In genomic region chrX:137121718-137122117, GRCm38 (mm10) we compare ENCODE assay signal across 15 mouse cellular contexts. TPM values are rescaled to one million over a fixed set of nuclear protein-coding genes. Genes with fewer than 3 reads are reported as not detected.
DNase-seq lines count a peak whose midpoint lies in the region; ATAC-seq and TF ChIP-seq lines count a peak whose summit lies in the region.
"Had no signal": no experiment of that assay in that cellular context is flagged by ENCODE, and none has a peak within 500 bp of the region (broad histone marks: within the 10 kb centered on the region; RNA-seq: fewer than 3 reads in every experiment).

Gene Esx1 (minus strand): TSS chrX:137122083.

- DNase-seq in heart, postnatal 36 days: no peak
- no peak for DNase-seq in kidney, postnatal 0 days (ENCODE audit: low spot score)
- no peak for DNase-seq in testis, postnatal 10 days (ENCODE audit: low spot score)
- peak; percentile 14 for DNase-seq in testis, postnatal 14 days (ENCODE audit: low spot score)
- no peak for DNase-seq in right cerebral cortex, postnatal 36 days (ENCODE audit: low spot score in 2 of 2)
- DNase-seq: cerebellum, adult 9-11 months; lung, embryonic 14.5 days; right cerebral cortex, adult 18-20 months had no signal

- intact Hi-C loops in heart, postnatal 36 days (cut with DNase I): no loop called here

- H3K4me3 ChIP-seq in heart, embryonic 11.5 days (ENCODE audit: low read depth, low read length): 0 out of 2 replicates have a peak within 1 kb of the TSS, but pooled peaks have one; percentile 8
- H3K4me3 ChIP-seq in kidney, postnatal 0 days (replicated peaks; ENCODE audit: low read depth, low read length): no peak within 1 kb of the TSS
- H3K4me3 ChIP-seq in kidney, embryonic 16.5 days (ENCODE audit: low read length): no peak within 1 kb of the TSS
- H3K4me3 ChIP-seq in testis, adult 2 months (ENCODE audit: control insufficient read depth, low read depth, low read length): peak within 1 kb of the TSS; percentile 91

- 20% methylated on average over 20 of the region's 21 CpGs for WGBS in heart, embryonic 11.5 days (ENCODE audit: insufficient replicate concordance)
- 27% methylated on average over 19 of the region's 21 CpGs for WGBS in kidney, postnatal 0 days
- 19% methylated on average over 21 of the region's 21 CpGs for WGBS in kidney, embryonic 16.5 days

- no peaks in the 10 kb centered on the region for H3K4me1 ChIP-seq in heart, embryonic 11.5 days (ENCODE audit: control insufficient read depth, insufficient read depth, low read length)
- H3K4me1 ChIP-seq in kidney, postnatal 0 days (replicated peaks; ENCODE audit: insufficient read depth, low read length): no peaks in the 10 kb centered on the region
- 0 out of 2 replicates have a peak, but pooled peaks cover 5% of the 10 kb centered on the region for H3K4me1 ChIP-seq in kidney, embryonic 16.5 days (ENCODE audit: insufficient read depth, low read length)
- no peaks in the 10 kb centered on the region; the same call in none of the 2 replicates for H3K4me1 ChIP-seq in testis, adult 2 months (ENCODE audit: control insufficient read depth, insufficient read depth, low read length)

- ATAC-seq in heart, embryonic 11.5 days (replicated peaks; ENCODE audit: insufficient number of reproducible peaks, low FRiP score, low TSS enrichment): no peak
- ATAC-seq in kidney, postnatal 0 days (replicated peaks; ENCODE audit: low FRiP score, low read depth): no peak
- no peak for ATAC-seq in kidney, embryonic 16.5 days (ENCODE audit: low FRiP score, low TSS enrichment)
- ATAC-seq: inflammation-experienced regulatory T-cells, adult 6 months; Patski had no signal

- no peak within 1 kb of the TSS for H3K9ac ChIP-seq in heart, embryonic 11.5 days (ENCODE audit: low read depth, low read length)
- no peak within 1 kb of the TSS for H3K9ac ChIP-seq in kidney, postnatal 0 days (ENCODE audit: low read depth, low read length)
- H3K9ac ChIP-seq in kidney, embryonic 16.5 days (replicated peaks; ENCODE audit: low read length): no peak within 1 kb of the TSS
- H3K9ac ChIP-seq: lung, embryonic 14.5 days had no signal

- H3K27ac ChIP-seq in heart, embryonic 11.5 days (ENCODE audit: low read depth, low read length): no peak within 1 kb of the TSS
- no peak within 1 kb of the TSS for H3K27ac ChIP-seq in kidney, postnatal 0 days
- H3K27ac ChIP-seq in kidney, embryonic 16.5 days (ENCODE audit: low read length): no peak within 1 kb of the TSS
- H3K27ac ChIP-seq in testis, adult 2 months (ENCODE audit: control insufficient read depth, insufficient read depth, low read depth, low read length): peak within 1 kb of the TSS; percentile 86

- TF ChIP-seq CTCF in kidney, postnatal 0 days (IDR thresholded peaks at IDR 0.05; ENCODE audit: low read depth): no peak
- TF ChIP-seq CTCF in testis, adult 2 months (IDR thresholded peaks at IDR 0.05; ENCODE audit: control insufficient read depth, insufficient read depth, insufficient replicate concordance, low read depth, low read length): no peak

- TF ChIP-seq POLR2A in testis, adult 2 months (IDR thresholded peaks at IDR 0.05; ENCODE audit: control insufficient read depth, low read depth, low read length): no peak

- H3K9me3 ChIP-seq in heart, embryonic 11.5 days (replicated peaks; ENCODE audit: control insufficient read depth, low read length): no peaks in the 10 kb centered on the region
- no peaks in the 10 kb centered on the region for H3K9me3 ChIP-seq in kidney, postnatal 0 days (replicated peaks; ENCODE audit: low read length)
- no peaks in the 10 kb centered on the region for H3K9me3 ChIP-seq in kidney, embryonic 16.5 days (ENCODE audit: low read length)

- H3K36me3 ChIP-seq in heart, embryonic 11.5 days (ENCODE audit: control insufficient read depth, insufficient read depth, low read length): no peaks in the 10 kb centered on the region
- H3K36me3 ChIP-seq in kidney, postnatal 0 days (ENCODE audit: insufficient read depth, low read length): no peaks in the 10 kb centered on the region
- no peaks in the 10 kb centered on the region for H3K36me3 ChIP-seq in kidney, embryonic 16.5 days (ENCODE audit: insufficient read depth, low read length)
- no peaks in the 10 kb centered on the region for H3K36me3 ChIP-seq in testis, adult 2 months (ENCODE audit: control insufficient read depth, insufficient read depth, low read length)

- peaks cover 61% of the 10 kb centered on the region for H3K27me3 ChIP-seq in heart, embryonic 11.5 days (ENCODE audit: control insufficient read depth, insufficient read depth, low read length)
- H3K27me3 ChIP-seq in kidney, postnatal 0 days (ENCODE audit: insufficient read depth, low read length): peaks cover 34% of the 10 kb centered on the region
- peaks cover 78% of the 10 kb centered on the region for H3K27me3 ChIP-seq in kidney, embryonic 16.5 days (ENCODE audit: insufficient read depth, low read length)
- no peaks in the 10 kb centered on the region for H3K27me3 ChIP-seq in testis, adult 2 months (ENCODE audit: control insufficient read depth, insufficient read depth, low read length)

- no peak within 1 kb of the TSS; the same call in 1 of the 2 replicates for H3K4me2 ChIP-seq in heart, embryonic 11.5 days
- H3K4me2 ChIP-seq in kidney, postnatal 0 days (ENCODE audit: low read length): peak within 1 kb of the TSS; percentile 21; the same call in 1 of the 2 replicates
- no peak within 1 kb of the TSS for H3K4me2 ChIP-seq in kidney, embryonic 16.5 days (replicated peaks; ENCODE audit: low read depth, low read length)
- H3K4me2 ChIP-seq: lung, embryonic 14.5 days had no signal

RNA-seq across cellular contexts. Expression of gene Esx1, which starts in this region (rescaled TPM):
- not detected in 2 replicates for polyA plus RNA-seq in heart, embryonic 11.5 days (2014; fragmentation: Nextera tagmentation; extraction: Ambion mirVana)
- not detected for total RNA-seq in heart, postnatal 36 days (2021)
- not detected in 2 replicates for polyA plus RNA-seq in kidney, postnatal 0 days (2015; fragmentation: Nextera tagmentation; extraction: Ambion mirVana)
- not detected in 2 replicates for polyA plus RNA-seq in kidney, embryonic 16.5 days (2015; fragmentation: Nextera tagmentation; extraction: Ambion mirVana)
- polyA plus RNA-seq in testis, adult 2 months (2012; rRNA removed): 16.9 and 18.4 TPM in 2 replicates
- total RNA-seq: adrenal gland, postnatal 4 days; gastrocnemius, adult 8-10 months had no signal
- polyA plus RNA-seq: inflammation-experienced regulatory T-cells, adult 6 months; lung, embryonic 14.5 days had no signal

Comparison
In these comparisons a context has a peak if more than half of its experiments do, and no peak if none do; other contexts are left out.
1. RNA of gene Esx1 (polyA plus RNA-seq): 16.9 to 18.4 TPM in testis, adult 2 months; not detected in heart, embryonic 11.5 days, not detected in kidney, postnatal 0 days and not detected in kidney, embryonic 16.5 days; every median in the first group is over 10 times any median in the second.
2. H3K4me3 ChIP-seq: peak in heart, embryonic 11.5 days (single experiment) and testis, adult 2 months (single experiment); none in kidney, postnatal 0 days (single experiment) and kidney, embryonic 16.5 days (single experiment).